Mouse (Mus musculus) heart, adult 2 months (tissue): ENCODE data around the gene Izumo1r. TPM values are rescaled to one million over a fixed set of nuclear protein-coding genes. Genes with fewer than 3 reads are reported as not detected.

Experiments used
- DNase-seq, 2 experiments: peaks; one replicate each; pipeline ENCODE4 v3.0.0; 2021
- H3K27ac ChIP-seq: fragments of 200-600 bp; 2 replicates; pipeline ENCODE4 v1.8.1; 2022
- H3K27me3 ChIP-seq: fragments of 200-500 bp; 2 replicates; pipeline ENCODE4 v1.6.1; 2012; ENCODE audit warnings: mild to moderate bottlenecking, low read length, inconsistent platforms, mixed read lengths; ENCODE audit not compliant: control insufficient read depth, insufficient read depth
- H3K36me3 ChIP-seq: fragments of 200-500 bp; 2 replicates; pipeline ENCODE4 v1.6.1; 2012; ENCODE audit warnings: low read length, inconsistent platforms; ENCODE audit not compliant: control insufficient read depth, insufficient read depth
- H3K4me1 ChIP-seq: fragments of 200-500 bp; 2 replicates; pipeline ENCODE4 v1.6.1; 2011; ENCODE audit warnings: low read length; ENCODE audit not compliant: control insufficient read depth, insufficient read depth
- H3K4me3 ChIP-seq: fragments of 200-600 bp; 2 replicates; pipeline ENCODE4 v1.8.1; 2022
- H3K79me2 ChIP-seq: fragments of 200-500 bp; replicated peaks from 2 replicates; pipeline ENCODE4 v1.6.1; 2012; ENCODE audit warnings: mild to moderate bottlenecking, inconsistent platforms, low read length, moderate library complexity, mixed read lengths; ENCODE audit not compliant: control insufficient read depth, insufficient read depth
- H3K9ac ChIP-seq: fragments of 200-500 bp; 2 replicates; pipeline ENCODE4 v1.6.1; 2012; ENCODE audit warnings: low read depth, mild to moderate bottlenecking, control low read depth, inconsistent platforms, low read length, mixed read lengths
- CTCF ChIP-seq: fragments of 200-600 bp; IDR thresholded peaks from 2 replicates; pipeline ENCODE4 v1.8.1; 2022; ENCODE audit warnings: antibody characterized with exemption, mild to moderate bottlenecking, moderate library complexity
- EP300 ChIP-seq: fragments of 200-500 bp; IDR thresholded peaks from 2 replicates; pipeline ENCODE4 v1.6.1; 2011; ENCODE audit warnings: low read depth, low read length, control low read depth; ENCODE audit not compliant: insufficient read depth
- POLR2A ChIP-seq: fragments of 200-500 bp; IDR thresholded peaks from 2 replicates; pipeline ENCODE4 v1.6.1; 2011; ENCODE audit warnings: mild to moderate bottlenecking, low read depth, low read length, control low read depth; ENCODE audit not compliant: insufficient read depth
- WGBS: fragments of 180-500 bp; shearing (Covaris S2); methylation state at CpG from one replicate; pipeline ENCODE4 v1.1.7; 2018; 5-methylcytosine and 5-hydroxymethylcytosine counted together
- intact Hi-C: fragments of 180-260 bp; cut with DNase I; formaldehyde crosslinking; loops from one replicate; pipeline ENCODE4 v1.15.1; 2025
- polyA plus RNA-seq: library from polyadenylated mRNA; depleted of rRNA; stranded (reverse); fragments of >200 nt; gene quantifications from 2 replicates; pipeline ENCODE4 v1.2.3, GENCODE M21; 2012
- total RNA-seq, 2 experiments: library from RNA; stranded (reverse); gene quantifications; 2 replicates each; pipeline ENCODE4 v1.2.3; 2021

The Izumo1r gene
- total and polyA plus RNA-seq, 3 experiments: 0.29 TPM; not detected in 2

DNA sequence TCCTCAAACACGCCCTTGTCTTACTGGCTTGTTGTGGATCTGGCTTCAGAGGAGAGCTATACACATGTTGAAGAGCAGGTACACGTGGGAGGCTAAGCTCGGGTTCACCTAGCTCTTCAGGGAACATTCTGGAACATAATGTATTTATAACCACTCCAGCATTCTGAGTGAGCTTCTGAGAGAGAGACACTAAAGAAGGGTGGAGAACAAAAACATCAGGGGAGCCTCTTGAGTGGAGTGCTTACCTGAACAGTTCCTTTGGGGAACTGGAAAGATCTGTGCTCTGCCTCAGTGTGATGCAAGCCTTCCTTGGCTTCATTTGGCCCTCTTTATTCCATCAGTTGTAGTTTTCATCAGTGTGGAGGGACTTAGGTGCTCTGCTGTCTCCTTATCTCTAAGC lies 35.9 kb upstream of the Izumo1r start:
- Histone ChIP-seq H3K79me2 (no peaks in the 10 kb centered on the region), H3K27ac (no peak overlapping the region), H3K27me3 (no peaks in the 10 kb centered on the region), H3K36me3 (no peaks in the 10 kb centered on the region), H3K9ac (no peak overlapping the region), H3K4me1 (no peaks in the 10 kb centered on the region), H3K4me3 (no peak overlapping the region)
- DNase-seq: no peak
- WGBS: 79% methylated on average over 3 of the region's 3 CpGs
- intact Hi-C loops: no loop called here
- TF ChIP-seq EP300: no peak
- no peak for TF ChIP-seq POLR2A
- no peak for TF ChIP-seq CTCF

DNA sequence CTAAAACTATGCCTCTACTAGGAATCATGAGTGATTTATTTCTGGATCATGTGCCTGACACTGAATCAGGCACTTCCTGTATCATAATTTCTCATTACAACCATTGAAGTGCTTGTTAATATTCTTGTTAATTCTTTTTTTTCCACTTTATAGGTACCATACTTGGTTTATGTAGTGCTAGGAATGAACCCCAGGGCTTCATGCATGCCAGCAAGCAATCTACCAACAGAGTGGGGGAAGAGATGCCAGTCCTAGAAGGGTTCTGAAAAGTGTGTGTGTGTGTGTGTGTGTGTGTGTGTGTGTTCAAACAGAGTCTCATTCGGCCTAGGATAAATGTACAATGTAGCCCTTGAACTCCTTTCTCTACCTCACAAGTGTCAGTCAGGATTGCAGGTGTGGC lies 33.6 kb upstream of the Izumo1r start:
- no peaks in the 10 kb centered on the region for H3K36me3 ChIP-seq
- intact Hi-C loops: no loop called here
- no peak overlapping the region for H3K4me3 ChIP-seq
- H3K27me3 ChIP-seq: no peaks in the 10 kb centered on the region
- DNase-seq: no peak
- no peak for TF ChIP-seq EP300
- TF ChIP-seq CTCF: no peak
- no peak for TF ChIP-seq POLR2A
- no peak overlapping the region for H3K9ac ChIP-seq
- no peaks in the 10 kb centered on the region for H3K79me2 ChIP-seq
- no peak overlapping the region for H3K27ac ChIP-seq
- H3K4me1 ChIP-seq: no peaks in the 10 kb centered on the region
- 64% methylated on average over 1 of the region's 1 CpGs for WGBS

DNA sequence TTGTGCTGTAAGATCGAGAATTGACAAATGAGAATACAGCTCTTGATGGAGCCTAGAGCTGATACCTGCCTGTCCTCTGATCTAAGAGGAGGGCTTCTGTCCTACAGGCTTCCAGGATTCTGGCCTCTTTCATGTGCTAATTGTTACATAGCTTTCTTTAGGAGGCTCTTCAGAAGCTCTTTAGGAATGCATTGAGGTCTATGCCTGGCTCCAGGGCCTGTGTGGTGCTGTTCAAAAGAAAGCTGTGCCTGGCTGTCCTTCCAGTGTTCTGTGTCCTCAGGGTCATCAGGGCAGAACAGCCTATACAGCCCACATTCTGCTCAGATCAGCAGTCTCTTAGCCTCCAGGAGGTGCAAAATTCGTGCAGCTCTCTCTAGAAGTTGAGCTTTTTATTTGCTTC lies 31.1 kb upstream of the Izumo1r start:
- Histone ChIP-seq H3K9ac (no peak overlapping the region), H3K36me3 (no peaks in the 10 kb centered on the region), H3K79me2 (no peaks in the 10 kb centered on the region), H3K4me3 (no peak overlapping the region), H3K4me1 (no peaks in the 10 kb centered on the region), H3K27me3 (no peaks in the 10 kb centered on the region), H3K27ac (no peak overlapping the region)
- no peak for TF ChIP-seq EP300
- TF ChIP-seq CTCF: no peak
- TF ChIP-seq POLR2A: no peak
- intact Hi-C loops: no loop called here
- 66% methylated on average over 2 of the region's 2 CpGs for WGBS
- DNase-seq: no peak

DNA sequence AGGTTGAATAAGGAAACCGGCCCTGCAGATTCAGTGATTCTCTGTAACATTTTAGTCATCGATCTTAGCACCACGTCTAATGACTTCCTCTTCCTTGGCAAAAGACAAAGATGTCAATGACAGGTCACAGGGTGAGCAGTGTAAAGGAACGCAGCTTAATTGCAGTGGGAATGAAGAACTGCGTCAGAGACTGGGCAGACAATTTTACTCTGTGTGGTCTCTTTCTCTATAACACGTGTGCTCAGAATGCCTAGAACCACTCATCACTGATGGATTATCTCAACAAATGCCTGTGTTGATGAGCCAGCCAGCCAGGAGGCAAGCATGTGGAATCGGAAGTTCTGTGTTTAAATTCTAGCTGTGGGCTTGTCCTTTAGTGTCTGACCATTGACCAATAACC lies 28.2 kb upstream of the Izumo1r start:
- Histone ChIP-seq H3K36me3 (no peaks in the 10 kb centered on the region), H3K27ac (no peak overlapping the region), H3K79me2 (no peaks in the 10 kb centered on the region), H3K4me3 (no peak overlapping the region), H3K4me1 (no peaks in the 10 kb centered on the region), H3K27me3 (no peaks in the 10 kb centered on the region), H3K9ac (no peak overlapping the region)
- intact Hi-C loops: no loop called here
- 38% methylated on average over 7 of the region's 7 CpGs for WGBS
- DNase-seq: no peak
- TF ChIP-seq POLR2A (no peak), EP300 (no peak), CTCF (no peak)

DNA sequence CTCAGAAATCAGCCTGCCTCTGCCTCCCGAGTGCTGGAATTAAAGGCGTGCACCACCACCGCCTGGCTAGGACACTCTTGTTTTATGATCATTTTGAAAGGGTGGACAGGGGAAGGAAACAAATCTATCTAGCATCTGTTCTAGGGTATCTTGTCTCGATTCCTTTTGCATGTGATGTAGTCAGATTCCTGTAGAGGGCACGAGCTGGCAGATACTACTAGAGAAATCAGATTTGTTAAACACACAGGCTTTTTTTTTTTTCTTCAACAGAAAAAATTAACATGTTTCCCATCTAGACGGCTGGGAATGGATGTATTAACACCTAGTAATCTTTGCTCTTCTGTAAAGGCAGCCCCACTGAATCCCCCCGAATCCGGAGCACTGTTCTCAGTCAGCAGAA lies 27.5 kb upstream of the Izumo1r start:
- intact Hi-C loops: no loop called here
- Histone ChIP-seq H3K36me3 (no peaks in the 10 kb centered on the region), H3K27me3 (no peaks in the 10 kb centered on the region), H3K79me2 (no peaks in the 10 kb centered on the region), H3K4me1 (no peaks in the 10 kb centered on the region), H3K4me3 (no peak overlapping the region), H3K27ac (no peak overlapping the region), H3K9ac (no peak overlapping the region)
- no peak for DNase-seq
- WGBS: 75% methylated on average over 8 of the region's 8 CpGs
- TF ChIP-seq EP300 (no peak), POLR2A (no peak), CTCF (no peak)

DNA sequence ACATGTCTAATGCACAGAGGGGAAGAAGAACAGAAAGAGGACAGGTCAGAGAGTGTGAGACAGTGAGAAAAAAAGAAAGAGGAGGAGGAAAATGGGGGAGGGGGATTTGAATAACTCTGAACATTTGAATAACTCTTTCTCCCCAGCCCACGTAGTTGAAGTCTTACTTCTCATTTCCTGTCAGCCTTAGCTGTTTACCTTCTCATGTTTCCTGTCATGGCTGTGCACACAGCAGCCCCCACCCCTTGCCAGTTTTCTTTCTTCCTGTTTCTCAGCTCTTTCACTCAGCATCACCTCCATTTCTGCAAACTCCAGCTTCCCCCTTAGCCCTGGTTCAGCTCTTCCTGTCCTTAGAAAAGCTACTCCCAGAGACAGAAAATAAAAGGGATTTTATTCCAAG lies 22.8 kb upstream of the Izumo1r start:
- no peaks in the 10 kb centered on the region for H3K4me1 ChIP-seq
- no peaks in the 10 kb centered on the region for H3K27me3 ChIP-seq
- H3K36me3 ChIP-seq: no peaks in the 10 kb centered on the region
- TF ChIP-seq POLR2A (no peak), CTCF (no peak), EP300 (no peak)
- intact Hi-C loops: no loop called here
- WGBS: 25% methylated on average over 1 of the region's 1 CpGs
- H3K27ac ChIP-seq: no peak overlapping the region
- no peaks in the 10 kb centered on the region for H3K79me2 ChIP-seq
- H3K9ac ChIP-seq: no peak overlapping the region
- H3K4me3 ChIP-seq: no peak overlapping the region
- no peak for DNase-seq

DNA sequence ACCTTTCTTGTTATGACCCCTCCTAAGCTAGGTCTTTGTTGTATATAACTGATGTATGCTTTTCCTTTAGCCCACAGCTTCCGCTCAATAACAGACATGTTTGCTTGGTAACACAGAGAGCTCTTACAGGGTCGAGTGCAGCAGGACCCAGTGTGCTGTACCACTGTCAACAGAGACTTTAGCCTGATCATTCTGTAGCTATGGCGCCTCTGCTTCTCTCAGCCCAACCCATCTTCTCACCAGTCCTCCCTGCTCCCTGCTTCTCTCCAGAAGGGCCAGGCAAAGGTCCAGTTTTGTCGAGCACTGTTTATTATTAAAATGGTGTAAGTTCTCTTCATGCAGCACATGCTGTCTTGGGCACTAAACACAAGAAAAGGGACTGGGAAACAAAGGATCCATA lies 19.9 kb upstream of the Izumo1r start:
- Histone ChIP-seq H3K27me3 (peaks cover 2% of the 10 kb centered on the region; the same call in 1 of the 2 replicates), H3K9ac (no peak overlapping the region), H3K4me3 (no peak overlapping the region), H3K36me3 (no peaks in the 10 kb centered on the region), H3K79me2 (no peaks in the 10 kb centered on the region), H3K4me1 (no peaks in the 10 kb centered on the region), H3K27ac (no peak overlapping the region)
- TF ChIP-seq POLR2A (no peak), EP300 (no peak), CTCF (no peak)
- WGBS: 67% methylated on average over 4 of the region's 4 CpGs
- DNase-seq: no peak
- intact Hi-C loops: no loop called here
